Mouse (Mus musculus) heart, postnatal 0 days (tissue): ENCODE measurements around the gene Eya4. TPM values are rescaled to one million over a fixed set of nuclear protein-coding genes. Genes with fewer than 3 reads are reported as not detected.

Source experiments
- ATAC-seq: fragments of 200-750 bp; cut with Nextera tagmentation; 2 replicates; pipeline ENCODE4 v1.8.0; 2017; ENCODE audit warnings: low read depth, moderate number of reproducible peaks, moderate library complexity; ENCODE audit not compliant: insufficient read depth
- DNase-seq: peaks from one replicate; pipeline ENCODE4 v3.0.0-alpha.2; 2016; ENCODE audit warnings: low spot score
- H3K27ac ChIP-seq: fragments of 300-500 bp; sonication (generic); 2 replicates; pipeline ENCODE4 v1.5.1; 2014; ENCODE audit warnings: low read depth, mild to moderate bottlenecking
- H3K27me3 ChIP-seq: fragments of 300-500 bp; sonication (generic); 2 replicates; pipeline ENCODE4 v1.6.1; 2014; ENCODE audit warnings: low read length, mixed read lengths; ENCODE audit not compliant: control insufficient read depth, insufficient read depth
- H3K36me3 ChIP-seq: fragments of 300-500 bp; sonication (generic); replicated peaks from 2 replicates; pipeline ENCODE4 v1.6.1; 2014; ENCODE audit warnings: low read length, mixed read lengths; ENCODE audit not compliant: control insufficient read depth, insufficient read depth
- H3K4me1 ChIP-seq: fragments of 300-500 bp; sonication (generic); 2 replicates; pipeline ENCODE4 v1.6.1; 2014; ENCODE audit warnings: antibody characterized with exemption; ENCODE audit not compliant: control insufficient read depth, insufficient read depth
- H3K4me2 ChIP-seq: fragments of 300-500 bp; sonication (generic); 2 replicates; pipeline ENCODE4 v1.6.1; 2014; ENCODE audit warnings: low read depth, mild to moderate bottlenecking, low read length, moderate library complexity
- H3K4me3 ChIP-seq: fragments of 300-500 bp; sonication (generic); 2 replicates; pipeline ENCODE4 v1.5.1; 2014; ENCODE audit warnings: low read depth, low read length
- H3K9ac ChIP-seq: fragments of 300-500 bp; sonication (generic); replicated peaks from 2 replicates; pipeline ENCODE4 v1.6.1; 2014; ENCODE audit warnings: low read depth, low read length, mixed read lengths
- H3K9me3 ChIP-seq: fragments of 300-500 bp; sonication (generic); replicated peaks from 2 replicates; pipeline ENCODE4 v1.6.1; 2016; ENCODE audit warnings: low read length; ENCODE audit not compliant: control insufficient read depth
- CTCF ChIP-seq: IDR thresholded peaks from 2 replicates; pipeline ENCODE4 v1.5.1; 2016; ENCODE audit warnings: antibody characterized with exemption, control low read depth, low read depth
- EP300 ChIP-seq: IDR thresholded peaks from 2 replicates; pipeline ENCODE4 v1.6.1; 2016; ENCODE audit warnings: antibody characterized with exemption, low read depth
- WGBS: fragments of 180-500 bp; shearing (Covaris S2); extraction: QIAGEN DNeasy Blood & Tissue Kit; methylation state at CpG from one replicate; pipeline ENCODE4 v1.1.7; 2014; 5-methylcytosine and 5-hydroxymethylcytosine counted together
- polyA plus RNA-seq: library from polyadenylated mRNA; unstranded; fragments of >200 nt; fragmentation: Nextera tagmentation; extraction: Ambion mirVana; gene quantifications from 2 replicates; pipeline ENCODE4 v1.2.1, GENCODE M21; 2015
- total RNA-seq: library from RNA; depleted of rRNA; stranded (reverse); fragments of >200 nt; gene quantifications from 2 replicates; pipeline ENCODE4 v1.2.3, GENCODE M21; 2014; ENCODE audit warnings: low replicate concordance

The Eya4 gene
- total and polyA plus RNA-seq, 2 experiments from 2014 or later = 0.19 to 0.57 TPM

DNA sequence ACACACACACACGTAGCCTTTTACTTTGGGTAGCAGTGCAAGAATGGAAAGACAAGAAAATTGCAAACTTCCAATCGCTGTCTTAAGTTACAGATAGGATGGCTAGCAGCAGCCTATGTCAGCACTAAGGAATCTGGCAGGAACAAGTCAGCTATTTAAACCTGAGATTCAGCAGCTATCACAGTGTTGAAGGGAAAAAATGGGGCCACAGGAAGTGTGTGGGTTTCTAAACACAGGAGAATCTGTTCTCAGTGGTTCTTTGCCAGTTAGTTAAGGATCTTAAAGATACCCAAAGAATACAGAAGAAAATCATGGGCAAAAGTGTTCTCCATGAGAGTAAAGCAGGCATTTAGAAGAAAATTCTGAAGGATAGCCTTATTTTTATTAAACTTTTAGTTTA, 206.0 kb downstream of the Eya4 start:
- ATAC-seq (no peak), DNase-seq (no peak)
- 25% methylated on average over 2 of the region's 2 CpGs for WGBS
- H3K36me3 ChIP-seq = no peaks in the 10 kb centered on the region
- H3K27ac ChIP-seq = no peak overlapping the region
- no peak overlapping the region for H3K4me3 ChIP-seq
- no peaks in the 10 kb centered on the region for H3K27me3 ChIP-seq
- H3K9ac ChIP-seq = no peak overlapping the region
- no peaks in the 10 kb centered on the region for H3K9me3 ChIP-seq
- no peak overlapping the region for H3K4me2 ChIP-seq
- TF ChIP-seq CTCF (no peak), EP300 (no peak)
- no peaks in the 10 kb centered on the region for H3K4me1 ChIP-seq

DNA sequence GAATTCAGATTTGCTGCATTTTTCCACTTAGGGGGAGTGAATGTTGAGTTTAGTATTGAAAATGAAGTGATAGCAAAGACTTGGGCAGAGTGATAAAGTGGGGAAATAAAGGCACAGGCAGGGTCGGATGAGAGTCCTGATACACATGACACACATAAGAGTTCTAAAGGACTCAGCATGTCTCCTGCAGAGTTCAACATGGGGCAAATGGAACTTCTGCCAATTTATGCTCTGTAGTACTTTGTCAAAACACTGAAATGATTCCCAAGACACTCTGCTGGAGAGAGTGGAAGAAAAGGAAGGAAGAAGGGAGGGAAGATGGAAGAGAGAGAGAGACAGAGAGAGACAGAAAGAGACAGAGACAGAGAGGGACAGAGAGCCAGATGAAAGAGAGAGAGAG, 222.6 kb downstream of the Eya4 start:
- 59% methylated on average over 1 of the region's 1 CpGs for WGBS
- no peak for DNase-seq

DNA sequence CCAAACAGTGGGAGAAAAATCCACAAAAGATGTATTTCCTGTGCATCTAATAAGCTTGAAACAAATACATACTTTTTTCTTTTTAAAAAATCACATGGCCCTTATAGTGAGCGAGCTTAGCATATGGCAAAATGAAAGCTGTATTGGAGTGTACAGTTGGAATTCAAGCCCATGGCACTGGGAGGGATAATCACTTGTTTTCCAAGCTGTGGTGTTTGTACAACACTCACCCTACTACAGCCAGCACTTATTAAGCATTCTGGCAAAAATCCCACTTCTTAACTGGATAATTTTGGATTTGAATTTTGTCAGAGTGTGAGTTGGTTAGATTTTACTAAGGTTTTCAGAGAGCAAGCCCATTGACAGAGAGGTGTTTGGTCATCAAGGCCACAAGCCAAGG, 223.4 kb downstream of the Eya4 start:
- Histone ChIP-seq H3K4me2 (no peak overlapping the region), H3K4me1 (no peaks in the 10 kb centered on the region), H3K9ac (no peak overlapping the region), H3K36me3 (no peaks in the 10 kb centered on the region), H3K27me3 (no peaks in the 10 kb centered on the region), H3K9me3 (no peaks in the 10 kb centered on the region), H3K27ac (no peak overlapping the region), H3K4me3 (no peak overlapping the region)
- no peak for TF ChIP-seq CTCF
- no peak for TF ChIP-seq EP300
- ATAC-seq = no peak
- 78% methylated on average over 1 of the region's 1 CpGs for WGBS
- DNase-seq = no peak

More for the DNA sequence above, 222.6 kb downstream of the Eya4 start:
- no peak overlapping the region for H3K4me2 ChIP-seq
- no peak overlapping the region for H3K27ac ChIP-seq
- TF ChIP-seq CTCF = no peak
- no peak for TF ChIP-seq EP300
- no peaks in the 10 kb centered on the region for H3K36me3 ChIP-seq
- no peak for ATAC-seq
- no peaks in the 10 kb centered on the region for H3K27me3 ChIP-seq
- H3K9me3 ChIP-seq = no peaks in the 10 kb centered on the region
- no peaks in the 10 kb centered on the region for H3K4me1 ChIP-seq
- H3K4me3 ChIP-seq = no peak overlapping the region
- H3K9ac ChIP-seq = no peak overlapping the region

DNA sequence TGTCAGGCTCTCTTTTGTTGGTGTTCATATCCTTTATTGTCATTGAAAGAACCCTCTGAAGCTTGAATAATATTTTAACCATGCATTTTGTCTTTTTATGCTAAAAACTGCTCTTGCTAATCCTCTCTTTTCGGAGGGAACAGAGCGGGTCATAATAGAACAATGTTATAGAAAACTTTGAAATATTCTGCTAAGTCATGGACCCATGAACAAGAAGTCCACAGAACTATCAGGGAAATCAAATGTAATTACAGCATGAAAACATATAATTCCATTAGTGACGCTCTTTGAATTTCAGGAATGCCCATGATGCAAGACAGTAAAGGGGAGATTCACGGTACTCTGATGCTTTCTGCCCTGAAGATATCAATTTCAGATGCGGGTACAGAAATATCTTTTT, 224.1 kb downstream of the Eya4 start:
- ATAC-seq = no peak
- 83% methylated on average over 5 of the region's 5 CpGs for WGBS
- H3K36me3 ChIP-seq = no peaks in the 10 kb centered on the region
- no peak overlapping the region for H3K4me2 ChIP-seq
- no peak for DNase-seq
- TF ChIP-seq EP300 (no peak), CTCF (no peak)
- H3K4me3 ChIP-seq = no peak overlapping the region
- no peaks in the 10 kb centered on the region for H3K27me3 ChIP-seq
- no peaks in the 10 kb centered on the region for H3K4me1 ChIP-seq
- H3K9me3 ChIP-seq = no peaks in the 10 kb centered on the region
- H3K9ac ChIP-seq = no peak overlapping the region
- no peak overlapping the region for H3K27ac ChIP-seq

DNA sequence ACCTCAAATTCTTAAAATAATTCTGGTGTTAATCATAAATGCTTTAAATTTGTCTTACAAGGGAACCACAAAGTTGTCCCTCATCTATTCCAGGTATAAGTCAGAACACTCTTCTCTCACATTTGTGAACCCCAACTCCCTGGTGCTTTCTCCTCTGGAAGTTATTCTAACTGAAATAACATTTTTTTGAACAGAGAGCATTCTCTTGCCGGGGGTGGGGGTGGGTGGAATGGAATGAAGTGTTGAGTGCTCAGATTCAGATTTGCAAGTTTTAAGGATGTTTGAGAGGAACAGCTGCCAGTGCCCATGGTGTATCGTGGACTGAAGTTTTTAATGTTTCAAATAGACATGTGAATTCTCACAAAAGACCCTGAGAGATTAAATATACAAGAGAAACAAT, 230.1 kb downstream of the Eya4 start:
- Histone ChIP-seq H3K4me2 (no peak overlapping the region), H3K4me1 (no peaks in the 10 kb centered on the region), H3K9ac (no peak overlapping the region), H3K36me3 (no peaks in the 10 kb centered on the region), H3K9me3 (no peaks in the 10 kb centered on the region), H3K27me3 (no peaks in the 10 kb centered on the region), H3K4me3 (no peak overlapping the region), H3K27ac (no peak overlapping the region)
- TF ChIP-seq EP300 = no peak
- TF ChIP-seq CTCF = no peak
- DNase-seq (no peak), ATAC-seq (no peak)
- 40% methylated on average over 2 of the region's 2 CpGs for WGBS

DNA sequence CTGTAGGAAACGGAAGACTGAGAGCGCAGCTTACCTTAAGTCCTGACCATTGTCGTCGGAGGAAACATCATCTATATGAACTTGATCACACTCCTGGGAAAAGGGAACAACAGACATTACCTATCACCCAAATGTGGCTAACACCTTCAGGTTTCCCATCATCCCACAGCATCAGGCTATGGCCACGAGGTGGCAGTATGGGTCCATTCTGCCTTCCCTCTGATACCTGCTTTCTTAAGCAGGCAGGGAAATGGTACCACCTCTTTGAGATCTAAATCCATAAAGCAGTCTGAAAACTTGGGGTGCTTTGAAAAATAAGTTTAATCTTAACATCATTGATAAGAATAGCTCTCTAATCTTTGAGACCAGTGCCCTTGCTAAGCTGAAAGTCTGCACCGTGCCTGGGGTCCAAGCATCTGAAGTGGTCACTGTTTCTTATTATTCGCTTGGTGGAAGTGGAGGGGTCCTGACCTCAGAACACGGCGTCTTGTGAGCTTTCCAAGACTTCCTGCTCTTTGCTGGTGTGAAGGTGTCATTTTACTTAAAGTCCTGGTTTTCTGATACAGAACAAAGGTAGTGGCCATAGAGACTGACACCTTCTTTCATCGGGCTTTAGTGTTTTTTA, 233.7 kb downstream of the Eya4 start:
- Histone ChIP-seq H3K4me2 (no peak overlapping the region), H3K27ac (no peak overlapping the region), H3K9ac (no peak overlapping the region), H3K4me3 (no peak overlapping the region), H3K4me1 (no peaks in the 10 kb centered on the region), H3K9me3 (no peaks in the 10 kb centered on the region), H3K36me3 (no peaks in the 10 kb centered on the region), H3K27me3 (no peaks in the 10 kb centered on the region)
- TF ChIP-seq EP300 = no peak
- peak; percentile 95 for TF ChIP-seq CTCF
- no peak for ATAC-seq
- DNase-seq = peak; percentile 27
- WGBS = 40% methylated on average over 10 of the region's 10 CpGs
